Mouse (Mus musculus) neural tube, embryonic 14.5 days (tissue): ENCODE measurements at regions not wholly inside any gene's neighbourhood (a gene's known extent, or its start where the extent isn't known, plus 50 kb on each side); places are given as distances from the start of the nearest gene placed in this dataset.

Source experiments
- ATAC-seq: fragments of 200-750 bp; cut with Nextera tagmentation; 2 replicates; pipeline ENCODE4 v1.8.0; 2017; ENCODE audit warnings: low read depth, mild to moderate bottlenecking, moderate TSS enrichment, moderate library complexity
- H3K27ac ChIP-seq: fragments of 300-500 bp; sonication (generic); 2 replicates; pipeline ENCODE4 v1.5.1; 2014; ENCODE audit warnings: low read depth, mild to moderate bottlenecking, control low read depth, low read length, moderate library complexity, mixed read lengths
- H3K27me3 ChIP-seq: fragments of 300-500 bp; sonication (generic); 2 replicates; pipeline ENCODE4 v1.6.1; 2014; ENCODE audit warnings: low read length; ENCODE audit not compliant: control insufficient read depth, insufficient read depth
- H3K36me3 ChIP-seq: fragments of 300-500 bp; sonication (generic); 2 replicates; pipeline ENCODE4 v1.6.1; 2014; ENCODE audit warnings: low read length, mixed read lengths; ENCODE audit not compliant: control insufficient read depth, insufficient read depth
- H3K4me1 ChIP-seq: fragments of 300-500 bp; sonication (generic); 2 replicates; pipeline ENCODE4 v1.6.1; 2014; ENCODE audit warnings: low read length; ENCODE audit not compliant: control insufficient read depth, insufficient read depth
- H3K4me2 ChIP-seq: fragments of 300-500 bp; sonication (generic); 2 replicates; pipeline ENCODE4 v1.6.1; 2014; ENCODE audit warnings: mild to moderate bottlenecking, low read depth, low read length, control low read depth
- H3K4me3 ChIP-seq: fragments of 300-500 bp; sonication (generic); 2 replicates; pipeline ENCODE4 v1.5.1; 2014; ENCODE audit warnings: low read depth, low read length, control low read depth, mixed read lengths
- H3K9ac ChIP-seq: fragments of 300-500 bp; sonication (generic); replicated peaks from 2 replicates; pipeline ENCODE4 v1.6.1; 2014; ENCODE audit warnings: low read depth, mild to moderate bottlenecking, control low read depth, low read length, mixed read lengths
- H3K9me3 ChIP-seq: fragments of 300-500 bp; sonication (generic); 2 replicates; pipeline ENCODE4 v1.6.1; 2016; ENCODE audit warnings: low read length; ENCODE audit not compliant: control insufficient read depth
- WGBS: fragments of 180-500 bp; shearing (Covaris S2); extraction: QIAGEN DNeasy Blood & Tissue Kit; methylation state at CpG from one replicate; pipeline ENCODE4 v1.1.7; 2014; 5-methylcytosine and 5-hydroxymethylcytosine counted together

DNA sequence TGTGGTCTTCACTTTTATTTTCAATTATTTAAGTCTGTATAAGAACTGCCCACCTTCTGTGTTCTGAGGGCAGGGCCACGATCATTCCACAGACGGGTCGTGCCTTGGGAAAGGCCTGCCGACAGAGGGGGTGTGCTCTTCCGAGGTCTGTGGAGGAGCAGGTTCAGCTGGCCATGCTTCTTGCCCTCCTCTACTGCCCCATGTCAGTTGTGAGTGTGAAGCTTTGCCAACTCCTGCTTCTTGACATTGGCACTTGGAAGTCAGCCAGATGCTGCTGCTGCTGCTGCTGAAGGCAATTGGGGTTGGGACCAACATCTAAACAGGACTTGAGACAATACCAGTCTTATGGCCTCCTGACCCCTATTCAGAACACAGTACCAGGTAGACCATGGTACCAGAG is 68.6 kb upstream of the Vstm2b start:
- H3K36me3 ChIP-seq: no peaks in the 10 kb centered on the region
- no peaks in the 10 kb centered on the region for H3K9me3 ChIP-seq
- H3K4me2 ChIP-seq: no peak overlapping the region
- H3K4me1 ChIP-seq: no peaks in the 10 kb centered on the region
- no peaks in the 10 kb centered on the region for H3K27me3 ChIP-seq
- no peak for ATAC-seq
- WGBS: 95% methylated on average over 5 of the region's 5 CpGs
- no peak overlapping the region for H3K4me3 ChIP-seq
- H3K9ac ChIP-seq: no peak overlapping the region
- H3K27ac ChIP-seq: no peak overlapping the region

DNA sequence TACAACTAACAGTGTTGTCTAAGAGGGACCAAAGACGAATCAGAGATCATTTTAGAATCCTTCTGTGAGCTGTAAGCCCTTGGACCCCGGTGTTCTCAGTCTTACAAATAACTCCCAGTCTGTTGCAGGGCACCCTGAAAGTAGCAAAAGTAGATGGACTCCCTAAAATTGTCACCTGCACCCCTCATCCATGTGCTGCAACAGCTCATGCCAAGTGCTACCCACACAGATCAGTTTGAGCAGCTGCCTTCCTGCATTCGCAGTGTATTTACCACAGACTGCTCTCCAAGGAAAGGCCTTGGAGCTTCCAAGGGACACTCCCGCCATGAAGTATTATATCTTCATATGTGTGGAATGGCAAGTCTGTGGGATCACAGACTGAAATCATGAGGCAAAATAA is 66.5 kb upstream of the Vstm2b start:
- Histone ChIP-seq H3K27me3 (no peaks in the 10 kb centered on the region), H3K27ac (no peak overlapping the region), H3K4me2 (no peak overlapping the region), H3K9me3 (no peaks in the 10 kb centered on the region), H3K4me3 (no peak overlapping the region), H3K36me3 (no peaks in the 10 kb centered on the region), H3K9ac (no peak overlapping the region), H3K4me1 (no peaks in the 10 kb centered on the region)
- no peak for ATAC-seq
- 91% methylated on average over 4 of the region's 4 CpGs for WGBS

DNA sequence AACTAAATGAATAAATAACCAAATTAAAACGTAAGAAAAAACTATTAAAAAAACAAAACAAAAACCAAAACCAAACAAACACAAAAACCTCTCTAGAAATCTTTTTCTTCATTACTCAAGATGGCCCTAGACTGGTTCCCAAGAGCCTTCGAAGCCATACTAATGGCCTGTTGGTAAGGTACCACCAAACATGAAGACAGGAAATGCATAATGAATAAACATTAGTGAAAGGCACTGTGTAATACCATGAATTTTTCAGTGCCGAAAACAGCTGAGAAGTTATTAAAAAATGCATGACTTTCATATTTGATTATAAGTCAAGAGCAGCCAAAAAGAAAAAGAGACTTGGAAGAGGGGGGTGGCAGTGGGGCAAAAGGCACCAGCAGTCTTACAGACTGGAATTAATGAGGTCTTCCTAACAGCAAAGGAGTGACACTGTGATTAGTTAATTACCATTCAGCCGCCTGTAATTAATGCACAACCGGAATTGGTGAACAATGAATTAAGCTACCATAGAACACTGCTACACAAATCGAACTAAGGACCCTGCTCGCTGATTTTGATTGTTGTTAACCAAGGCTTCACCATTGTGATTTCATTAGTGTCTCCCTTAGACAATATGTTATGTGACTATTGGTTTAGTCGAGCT is 55.7 kb upstream of the Vstm2b start:
- Histone ChIP-seq H3K9me3 (no peaks in the 10 kb centered on the region), H3K9ac (no peak overlapping the region), H3K36me3 (no peaks in the 10 kb centered on the region), H3K4me3 (no peak overlapping the region), H3K4me2 (no peak overlapping the region), H3K27me3 (no peaks in the 10 kb centered on the region), H3K27ac (no peak overlapping the region), H3K4me1 (no peaks in the 10 kb centered on the region)
- ATAC-seq: no peak
- WGBS: 67% methylated on average over 8 of the region's 8 CpGs

DNA sequence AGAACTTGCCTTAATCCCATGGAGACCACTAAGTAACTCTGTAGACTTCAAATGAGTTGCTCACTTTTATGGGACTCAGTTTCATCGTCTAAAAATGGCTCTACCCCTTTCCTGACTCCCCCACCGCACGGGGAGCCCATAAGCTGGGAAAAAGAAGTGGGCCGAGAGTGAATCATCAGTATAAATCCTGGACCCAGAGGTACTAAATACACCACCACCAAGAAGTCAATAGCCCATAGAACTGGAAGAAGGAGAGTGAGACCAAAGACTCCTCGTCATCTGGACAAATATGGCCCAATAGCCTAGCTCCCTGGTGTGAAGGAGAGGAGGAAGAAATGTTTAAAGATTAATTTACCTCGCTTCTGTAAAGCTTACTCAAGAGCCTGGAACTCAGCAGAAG is 51.6 kb upstream of the Vstm2b start:
- no peaks in the 10 kb centered on the region for H3K27me3 ChIP-seq
- no peak overlapping the region for H3K27ac ChIP-seq
- no peak overlapping the region for H3K4me2 ChIP-seq
- H3K4me3 ChIP-seq: no peak overlapping the region
- no peaks in the 10 kb centered on the region for H3K9me3 ChIP-seq
- no peak overlapping the region for H3K9ac ChIP-seq
- 79% methylated on average over 6 of the region's 6 CpGs for WGBS
- no peaks in the 10 kb centered on the region for H3K4me1 ChIP-seq
- H3K36me3 ChIP-seq: no peaks in the 10 kb centered on the region
- ATAC-seq: no peak
